Mouse (Mus musculus) liver, adult 2 months (tissue): ENCODE results near the gene Akt3. TPM values are rescaled to one million over a fixed set of nuclear protein-coding genes. Genes with fewer than 3 reads are reported as not detected.

ENCODE experiments used
- DNase-seq: peaks from one replicate; pipeline ENCODE4 v3.0.0-alpha.2; 2011; ENCODE audit warnings: low read depth, low spot score; ENCODE audit errors: extremely low read depth
- H3K27ac ChIP-seq: fragments of 200-500 bp; replicated peaks from 2 replicates; pipeline ENCODE4 v1.5.1; 2012; ENCODE audit warnings: low read depth, mild to moderate bottlenecking, control low read depth, inconsistent platforms, low read length; ENCODE audit not compliant: insufficient read depth
- H3K27me3 ChIP-seq: fragments of 200-500 bp; 2 replicates; pipeline ENCODE4 v1.6.1; 2012; ENCODE audit warnings: mild to moderate bottlenecking, moderate library complexity, low read length, inconsistent platforms; ENCODE audit not compliant: control insufficient read depth, insufficient read depth
- H3K36me3 ChIP-seq: fragments of 200-500 bp; 2 replicates; pipeline ENCODE4 v1.6.1; 2012; ENCODE audit warnings: low read length, inconsistent platforms; ENCODE audit not compliant: control insufficient read depth, insufficient read depth
- H3K4me1 ChIP-seq: fragments of 200-500 bp; 2 replicates; pipeline ENCODE4 v1.6.1; 2011; ENCODE audit warnings: low read length; ENCODE audit not compliant: control insufficient read depth, insufficient read depth
- H3K4me3 ChIP-seq: fragments of 200-500 bp; 2 replicates; pipeline ENCODE4 v1.5.1; 2011; ENCODE audit warnings: low read depth, mild to moderate bottlenecking, control low read depth, low read length, moderate library complexity; ENCODE audit not compliant: insufficient read depth
- H3K79me2 ChIP-seq: fragments of 200-500 bp; 2 replicates; pipeline ENCODE4 v1.6.1; 2012; ENCODE audit warnings: inconsistent platforms, mild to moderate bottlenecking, low read length, moderate library complexity; ENCODE audit not compliant: control insufficient read depth, insufficient read depth
- H3K9ac ChIP-seq: fragments of 200-500 bp; 2 replicates; pipeline ENCODE4 v1.6.1; 2012; ENCODE audit warnings: low read depth, mild to moderate bottlenecking, control low read depth, inconsistent platforms, low read length
- CTCF ChIP-seq: fragments of 200-500 bp; IDR thresholded peaks from 2 replicates; pipeline ENCODE4 v1.5.1; 2011; ENCODE audit warnings: low read depth, low read length, control low read depth
- POLR2A ChIP-seq: fragments of 200-500 bp; IDR thresholded peaks from 2 replicates; pipeline ENCODE4 v1.6.1; 2011; ENCODE audit warnings: low read length, control low read depth; ENCODE audit not compliant: insufficient read depth; ENCODE audit errors: extremely low read depth
- WGBS: fragments of 180-500 bp; shearing (Covaris S2); methylation state at CpG from one replicate; pipeline ENCODE4 v1.1.7; 2018; 5-methylcytosine and 5-hydroxymethylcytosine counted together
- polyA plus RNA-seq: library from polyadenylated mRNA; depleted of rRNA; stranded (reverse); fragments of >200 nt; gene quantifications from 2 replicates; pipeline ENCODE4 v1.2.3, GENCODE M21; 2012; rRNA removed
- total RNA-seq: library from RNA; depleted of rRNA; stranded (reverse); fragments of >200 nt; gene quantifications from 2 replicates; pipeline ENCODE4 v1.2.3, GENCODE M21; 2014; rRNA removed

Akt3 gene
- total and polyA plus RNA-seq, 2 experiments, result 0.69 to 2.9 TPM

GRCm38 (mm10) chr1:176971479-176971797 is 286.6 kb downstream of the Akt3 start:
- Histone ChIP-seq H3K4me1 (peaks cover 2% of the 10 kb centered on the region; the same call in 1 of the 2 replicates), H3K4me3 (no peak overlapping the region), H3K9ac (no peak overlapping the region), H3K79me2 (no peaks in the 10 kb centered on the region), H3K27ac (no peak overlapping the region), H3K27me3 (no peaks in the 10 kb centered on the region), H3K36me3 (no peaks in the 10 kb centered on the region; the same call in 1 of the 2 replicates)
- no peak for DNase-seq
- TF ChIP-seq POLR2A (no peak), CTCF (no peak)
- WGBS, result 89% methylated on average over 4 of the region's 4 CpGs

GRCm38 (mm10) chr1:176970635-176971478 is 287.1 kb downstream of the Akt3 start:
- Histone ChIP-seq H3K4me3 (no peak overlapping the region), H3K27ac (no peak overlapping the region), H3K27me3 (no peaks in the 10 kb centered on the region), H3K4me1 (peaks cover 2% of the 10 kb centered on the region; the same call in 1 of the 2 replicates), H3K9ac (no peak overlapping the region), H3K36me3 (no peaks in the 10 kb centered on the region; the same call in 1 of the 2 replicates), H3K79me2 (no peaks in the 10 kb centered on the region)
- 81% methylated on average over 16 of the region's 16 CpGs for WGBS
- no peak for TF ChIP-seq POLR2A
- no peak for TF ChIP-seq CTCF
- no peak for DNase-seq

Other genes with a start within 250 kb of the Akt3 start
- gene Zbtb18, start 184.1 kb upstream of the Akt3 start, total RNA-seq, result 9.8 and 14.4 TPM in 2 replicates
- gene Zbtb18, start 184.1 kb upstream of the Akt3 start, polyA plus RNA-seq, result 4.9 and 6.7 TPM in 2 replicates